Comparison of ENCODE assay signal across 19 mouse cellular contexts in genomic region chr13:23546694-23547093, GRCm38 (mm10). TPM values are rescaled to one million over a fixed set of nuclear protein-coding genes. Genes with fewer than 3 reads are reported as not detected.
DNase-seq lines count a peak whose midpoint lies in the region; ATAC-seq lines count a peak whose summit lies in the region.
"Had no signal": no experiment of that assay in that cellular context is flagged by ENCODE, and none has a peak within 500 bp of the region (broad histone marks: within the 10 kb centered on the region; RNA-seq: fewer than 3 reads in every experiment).

No protein-coding gene starts in this region.

- peaks cover 24% of the 10 kb centered on the region for H3K4me1 ChIP-seq in hindbrain, embryonic 10.5 days (replicated peaks)
- H3K4me1 ChIP-seq in hindbrain, embryonic 11.5 days (replicated peaks; ENCODE audit: control insufficient read depth, insufficient read depth, low read length), result no peaks in the 10 kb centered on the region
- H3K4me1 ChIP-seq in neural tube, embryonic 11.5 days (ENCODE audit: control insufficient read depth, insufficient read depth, low read length), result peaks cover 6% of the 10 kb centered on the region; the same call in 1 of the 2 replicates
- H3K4me1 ChIP-seq in liver, embryonic 12.5 days, result peaks cover 36% of the 10 kb centered on the region

- DNase-seq in hindbrain, embryonic 10.5 days (ENCODE audit: low spot score), result no peak
- no peak for DNase-seq in hindbrain, embryonic 11.5 days (ENCODE audit: low spot score)
- no peak for DNase-seq in neural tube, embryonic 11.5 days (ENCODE audit: low spot score)
- no peak for DNase-seq in neural tube, embryonic 10.5 days (ENCODE audit: extremely low spot score, low spot score)
- no peak for DNase-seq in B cell, adult 2 months
- no peak for DNase-seq in kidney, adult 8-10 months
- DNase-seq: cerebellum, postnatal 10 days; gastrocnemius, postnatal 10 days; kidney, postnatal 36 days; lung, postnatal 4 days; midbrain, embryonic 14.5 days; right cerebral cortex, adult 18-20 months had no signal

- no peak overlapping the region for H3K9ac ChIP-seq in hindbrain, embryonic 11.5 days (ENCODE audit: low read depth, low read length)
- no peak overlapping the region for H3K9ac ChIP-seq in neural tube, embryonic 11.5 days (ENCODE audit: low read length)
- H3K9ac ChIP-seq in liver, embryonic 12.5 days, result peak overlapping the region; percentile 7
- H3K9ac ChIP-seq: limb, embryonic 15.5 days had no signal

- H3K4me2 ChIP-seq in hindbrain, embryonic 11.5 days (replicated peaks; ENCODE audit: low read depth, low read length), result no peak overlapping the region
- no peak overlapping the region for H3K4me2 ChIP-seq in neural tube, embryonic 11.5 days (ENCODE audit: low read depth)
- peak overlapping the region; percentile 53; the same call in 1 of the 2 replicates for H3K4me2 ChIP-seq in liver, embryonic 12.5 days
- H3K4me2 ChIP-seq: heart, embryonic 11.5 days; limb, embryonic 15.5 days had no signal

- 82% methylated on average over 5 of the region's 5 CpGs for WGBS in hindbrain, embryonic 10.5 days
- 76% methylated on average over 5 of the region's 5 CpGs for WGBS in hindbrain, embryonic 11.5 days
- 85% methylated on average over 5 of the region's 5 CpGs for WGBS in neural tube, embryonic 11.5 days
- WGBS in liver, embryonic 12.5 days (ENCODE audit: insufficient replicate concordance), result 69% methylated on average over 5 of the region's 5 CpGs

- H3K27me3 ChIP-seq in hindbrain, embryonic 10.5 days (ENCODE audit: insufficient read depth, poor library complexity, severe bottlenecking), result no peaks in the 10 kb centered on the region
- no peaks in the 10 kb centered on the region for H3K27me3 ChIP-seq in hindbrain, embryonic 11.5 days (ENCODE audit: control insufficient read depth, insufficient read depth, low read length)
- no peaks in the 10 kb centered on the region for H3K27me3 ChIP-seq in neural tube, embryonic 11.5 days (ENCODE audit: control insufficient read depth, insufficient read depth, low read length)
- H3K27me3 ChIP-seq in liver, embryonic 12.5 days (replicated peaks), result no peaks in the 10 kb centered on the region
- H3K27me3 ChIP-seq: limb, embryonic 15.5 days had no signal

- H3K36me3 ChIP-seq in hindbrain, embryonic 10.5 days, result no peaks in the 10 kb centered on the region
- no peaks in the 10 kb centered on the region for H3K36me3 ChIP-seq in hindbrain, embryonic 11.5 days (ENCODE audit: control insufficient read depth, insufficient read depth, low read length)
- no peaks in the 10 kb centered on the region for H3K36me3 ChIP-seq in neural tube, embryonic 11.5 days (ENCODE audit: control insufficient read depth, insufficient read depth, low read length)
- no peaks in the 10 kb centered on the region for H3K36me3 ChIP-seq in liver, embryonic 12.5 days
- H3K36me3 ChIP-seq: G1E; limb, embryonic 15.5 days had no signal

- ATAC-seq in hindbrain, embryonic 11.5 days (ENCODE audit: low FRiP score), result no peak
- no peak for ATAC-seq in neural tube, embryonic 11.5 days (ENCODE audit: insufficient read depth, low FRiP score, low TSS enrichment)
- ATAC-seq in liver, embryonic 12.5 days, result no peak
- ATAC-seq: CD4-positive, CD25-positive, alpha-beta regulatory T cell, adult 4 months; hindbrain, embryonic 16.5 days; intestine, postnatal 0 days had no signal

- H3K9me3 ChIP-seq in hindbrain, embryonic 10.5 days, result no peaks in the 10 kb centered on the region
- no peaks in the 10 kb centered on the region for H3K9me3 ChIP-seq in hindbrain, embryonic 11.5 days (ENCODE audit: control insufficient read depth, low read length)
- H3K9me3 ChIP-seq in neural tube, embryonic 11.5 days (ENCODE audit: control insufficient read depth, low read length), result no peaks in the 10 kb centered on the region
- H3K9me3 ChIP-seq in liver, embryonic 12.5 days (replicated peaks), result no peaks in the 10 kb centered on the region
- H3K9me3 ChIP-seq: G1E; limb, embryonic 15.5 days had no signal

- no peak overlapping the region for H3K4me3 ChIP-seq in hindbrain, embryonic 10.5 days
- H3K4me3 ChIP-seq in hindbrain, embryonic 11.5 days (ENCODE audit: low read depth, low read length), result no peak overlapping the region
- no peak overlapping the region for H3K4me3 ChIP-seq in neural tube, embryonic 11.5 days (ENCODE audit: low read depth, low read length)
- no peak overlapping the region for H3K4me3 ChIP-seq in liver, embryonic 12.5 days
- H3K4me3 ChIP-seq: limb, embryonic 15.5 days had no signal

- peak overlapping the region; percentile 80 for H3K27ac ChIP-seq in hindbrain, embryonic 10.5 days
- H3K27ac ChIP-seq in hindbrain, embryonic 11.5 days (ENCODE audit: low read depth, low read length), result no peak overlapping the region; the same call in 1 of the 2 replicates
- H3K27ac ChIP-seq in neural tube, embryonic 11.5 days (ENCODE audit: low read depth, low read length), result 0 out of 2 replicates have a peak overlapping the region, but pooled peaks have one; percentile 1
- H3K27ac ChIP-seq in liver, embryonic 12.5 days, result peak overlapping the region; percentile 80
- H3K27ac ChIP-seq: limb, embryonic 15.5 days had no signal

RNA-seq across cellular contexts. Expression of gene Hist1h3f, which starts 2.8 kb away (rescaled TPM):
- 0.92 and 1.1 TPM in 2 replicates for polyA plus RNA-seq in hindbrain, embryonic 10.5 days (2016; fragmentation: Nextera tagmentation; extraction: Ambion mirVana)
- 1.0 and 1.1 TPM in 2 replicates for polyA plus RNA-seq in hindbrain, embryonic 11.5 days (2014; fragmentation: Nextera tagmentation; extraction: Ambion mirVana)
- polyA plus RNA-seq in neural tube, embryonic 11.5 days (2014; fragmentation: Nextera tagmentation; extraction: Ambion mirVana), result 0.51 and 1.4 TPM in 2 replicates
- 1.3 and 1.6 TPM in 2 replicates for polyA plus RNA-seq in liver, embryonic 12.5 days (2016; fragmentation: Nextera tagmentation; extraction: Ambion mirVana)
- polyA plus RNA-seq: CD4-positive, CD25-positive, alpha-beta regulatory T cell, adult 4 months; hindbrain, embryonic 16.5 days had no signal

RNA-seq across cellular contexts. Expression of gene Hist1h2bh, which starts 3.5 kb away (rescaled TPM):
- polyA plus RNA-seq in hindbrain, embryonic 10.5 days (2016; fragmentation: Nextera tagmentation; extraction: Ambion mirVana), result 0.51 and 1.1 TPM in 2 replicates
- polyA plus RNA-seq in hindbrain, embryonic 11.5 days (2014; fragmentation: Nextera tagmentation; extraction: Ambion mirVana), result 0.60 and 0.89 TPM in 2 replicates
- polyA plus RNA-seq in neural tube, embryonic 11.5 days (2014; fragmentation: Nextera tagmentation; extraction: Ambion mirVana), result 0.82 and 1.3 TPM in 2 replicates
- polyA plus RNA-seq in liver, embryonic 12.5 days (2016; fragmentation: Nextera tagmentation; extraction: Ambion mirVana), result 1.4 and 1.5 TPM in 2 replicates

RNA-seq across cellular contexts. Expression of gene Hist1h4f, which starts 4.8 kb away (rescaled TPM):
- 0.56 TPM in 1 of 2 replicates, not detected in the other for polyA plus RNA-seq in hindbrain, embryonic 10.5 days (2016; fragmentation: Nextera tagmentation; extraction: Ambion mirVana)
- 0.56 and 0.80 TPM in 2 replicates for polyA plus RNA-seq in hindbrain, embryonic 11.5 days (2014; fragmentation: Nextera tagmentation; extraction: Ambion mirVana)
- polyA plus RNA-seq in neural tube, embryonic 11.5 days (2014; fragmentation: Nextera tagmentation; extraction: Ambion mirVana), result 0.94 and 1.5 TPM in 2 replicates
- polyA plus RNA-seq in liver, embryonic 12.5 days (2016; fragmentation: Nextera tagmentation; extraction: Ambion mirVana), result 1.1 and 1.6 TPM in 2 replicates
- polyA plus RNA-seq: heart, embryonic 11.5 days; hindbrain, embryonic 16.5 days; midbrain, embryonic 14.5 days had no signal

RNA-seq across cellular contexts. Expression of gene Hist1h1d, which starts 6.4 kb away (rescaled TPM):
- polyA plus RNA-seq in hindbrain, embryonic 10.5 days (2016; fragmentation: Nextera tagmentation; extraction: Ambion mirVana), result 0.37 and 0.49 TPM in 2 replicates
- 0.56 and 0.57 TPM in 2 replicates for polyA plus RNA-seq in hindbrain, embryonic 11.5 days (2014; fragmentation: Nextera tagmentation; extraction: Ambion mirVana)
- polyA plus RNA-seq in neural tube, embryonic 11.5 days (2014; fragmentation: Nextera tagmentation; extraction: Ambion mirVana), result 0.58 TPM in 2 replicates
- polyA plus RNA-seq in liver, embryonic 12.5 days (2016; fragmentation: Nextera tagmentation; extraction: Ambion mirVana), result 0.89 and 0.93 TPM in 2 replicates

RNA-seq across cellular contexts. Expression of gene Hist1h3g, which starts 11.5 kb away (rescaled TPM):
- polyA plus RNA-seq in hindbrain, embryonic 10.5 days (2016; fragmentation: Nextera tagmentation; extraction: Ambion mirVana), result 3.3 and 6.0 TPM in 2 replicates
- polyA plus RNA-seq in hindbrain, embryonic 11.5 days (2014; fragmentation: Nextera tagmentation; extraction: Ambion mirVana), result 3.7 and 4.8 TPM in 2 replicates
- polyA plus RNA-seq in neural tube, embryonic 11.5 days (2014; fragmentation: Nextera tagmentation; extraction: Ambion mirVana), result 3.3 and 4.3 TPM in 2 replicates
- 12.9 and 16.3 TPM in 2 replicates for polyA plus RNA-seq in liver, embryonic 12.5 days (2016; fragmentation: Nextera tagmentation; extraction: Ambion mirVana)
- polyA plus RNA-seq: CD4-positive, CD25-positive, alpha-beta regulatory T cell, adult 4 months; hindbrain, embryonic 16.5 days had no signal
